Mouse (Mus musculus): ENCODE data around the gene Spata17. TPM values are rescaled to one million over a fixed set of nuclear protein-coding genes. Genes with fewer than 3 reads are reported as not detected.

Spata17 gene
- total and polyA plus RNA-seq, 3 experiments = 0.24 TPM; not detected in 2

DNA sequence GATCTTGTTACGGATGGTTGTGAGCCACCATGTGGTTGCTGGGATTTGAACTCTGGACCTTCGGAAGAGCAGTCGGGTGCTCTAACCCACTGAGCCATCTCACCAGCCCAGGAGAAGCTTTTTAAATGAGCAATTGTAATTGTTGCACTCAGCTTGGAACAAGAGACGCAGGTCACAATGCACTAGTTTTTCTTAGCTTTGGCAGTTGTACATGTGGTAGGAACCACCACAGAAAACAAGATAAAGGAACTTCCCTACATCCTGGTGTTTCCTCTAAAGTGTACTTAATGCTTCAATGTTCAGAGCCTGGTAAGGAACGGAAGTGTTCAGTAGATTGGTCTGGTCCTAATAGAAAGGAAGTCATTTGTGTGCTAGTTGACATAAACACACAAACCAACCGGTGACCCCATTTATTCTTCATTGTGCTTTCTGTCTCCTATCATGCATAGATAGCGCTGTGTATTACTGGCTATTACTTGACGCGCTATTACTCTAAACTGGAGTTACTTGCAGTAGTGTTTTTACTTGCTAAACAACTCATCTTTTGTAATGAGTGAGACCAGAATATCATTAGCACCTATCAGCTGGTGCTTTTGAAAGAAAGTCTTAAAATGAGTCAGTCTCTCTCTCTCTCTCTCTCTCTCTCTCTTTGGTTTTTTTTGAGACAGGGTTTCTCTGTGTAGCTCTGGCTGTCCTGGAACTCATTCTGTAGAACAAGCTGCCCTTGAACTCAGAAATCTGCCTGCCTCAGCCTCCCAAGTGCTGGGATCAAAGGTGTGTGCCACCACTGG, 1.6 kb upstream of the Spata17 start:
- Histone ChIP-seq H3K79me2 (replicated peaks; ENCODE audit: control insufficient read depth, extremely low read depth, insufficient read depth, poor library complexity, severe bottlenecking) (peaks cover 14% of the 10 kb centered on the region), H3K4me3 (replicated peaks in 1 of 3; ENCODE audit: low read depth in 2 of 3, low read length in 2 of 3, poor library complexity in 1 of 3) (no peak overlapping the region), H3K36me3 (replicated peaks in 1 of 2; ENCODE audit: control insufficient read depth in 1 of 2, insufficient read depth in 1 of 2, low read length in 1 of 2) (peaks cover 0 to 16% of the 10 kb centered on the region in 2 experiments), H3K4me2 (ENCODE audit: insufficient read depth, low read depth, poor library complexity, severe bottlenecking) (no peak overlapping the region; the same call in 1 of the 2 replicates), H3K9ac (ENCODE audit: insufficient read depth, low read depth) (no peak overlapping the region), H3K4me1 (ENCODE audit: control insufficient read depth in 1 of 2, insufficient read depth in 2 of 2) (peaks cover 3 to 20% of the 10 kb centered on the region in 2 experiments; a peak in 3 of 4 replicates), H3K9me3 (replicated peaks; ENCODE audit: low read length) (no peaks in the 10 kb centered on the region), H3K27me3 (replicated peaks) (no peaks in the 10 kb centered on the region), H3K27ac (ENCODE audit: insufficient read depth, low read depth) (no peak overlapping the region)
- dilution Hi-C loops (cut with MboI; ENCODE audit: extremely low pct_ligation_motif_present, extremely low pct_unique_long_range_greater_than_20kb, low sequenced_read_pairs) = no loop called here
- DNase-seq (ENCODE audit: extremely low read depth) = no peak
- peak; percentile 58; the same call in 1 of the 2 replicates for TF ChIP-seq IRF4 (IDR thresholded peaks at IDR 0.05; ENCODE audit: low read depth, low read length)
- no peak for TF ChIP-seq NRF1 (IDR thresholded peaks at IDR 0.05; ENCODE audit: low read depth, low read length)
- TF ChIP-seq UBTF (IDR thresholded peaks at IDR 0.05; ENCODE audit: low read depth, low read length) = no peak
- peak; percentile 27; the same call in 1 of the 2 replicates for TF ChIP-seq JUN (IDR thresholded peaks at IDR 0.05; ENCODE audit: insufficient read depth, low read depth, low read length)
- TF ChIP-seq TCF12 (IDR thresholded peaks at IDR 0.05; ENCODE audit: low read depth, low read length) = no peak
- TF ChIP-seq JUND (conservative IDR thresholded peaks at IDR 0.05; ENCODE audit: low read depth, low read length) = peak; percentile 55; the same call in 1 of the 2 replicates
- TF ChIP-seq ETS1 (conservative IDR thresholded peaks at IDR 0.05; ENCODE audit: low read depth, low read length) = peak; percentile 33
- TF ChIP-seq MAX (IDR thresholded peaks at IDR 0.05; ENCODE audit: low read length) = no peak
- 0 out of 2 replicates have a peak, but pooled peaks have one; percentile 28 for TF ChIP-seq EP300 (IDR thresholded peaks at IDR 0.05; ENCODE audit: low read length)
- in situ Hi-C loops (cut with MboI; ENCODE audit: low pct_ligation_motif_present, low pct_unique_long_range_greater_than_20kb, low sequenced_read_pairs) = no loop called here

DNA sequence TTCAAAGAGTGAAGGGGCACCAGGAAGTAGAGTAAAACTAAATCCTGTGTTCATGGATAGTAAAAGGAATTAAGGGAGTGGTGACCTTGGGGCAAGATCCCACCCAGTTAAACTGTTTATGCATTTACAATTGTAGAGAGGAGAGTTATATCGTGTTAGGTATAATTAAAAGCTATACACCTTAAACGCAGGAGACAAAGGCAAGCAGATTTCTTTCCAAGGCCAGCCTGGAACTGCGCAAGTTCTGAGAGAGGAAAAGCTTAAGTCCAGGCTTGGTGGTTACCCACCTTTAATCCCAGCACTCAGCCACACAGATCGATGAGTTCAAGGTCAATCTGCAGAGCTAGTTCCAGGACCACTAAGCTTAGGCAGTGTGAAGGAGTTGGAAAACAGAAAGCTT, 4.5 kb downstream of the Spata17 start:
- H3K79me2 ChIP-seq (replicated peaks; ENCODE audit: control insufficient read depth, extremely low read depth, insufficient read depth, poor library complexity, severe bottlenecking) = peaks cover 2% of the 10 kb centered on the region
- H3K4me3 ChIP-seq (replicated peaks in 1 of 3; ENCODE audit: low read depth in 2 of 3, low read length in 2 of 3, poor library complexity in 1 of 3) = no peak overlapping the region

DNA sequence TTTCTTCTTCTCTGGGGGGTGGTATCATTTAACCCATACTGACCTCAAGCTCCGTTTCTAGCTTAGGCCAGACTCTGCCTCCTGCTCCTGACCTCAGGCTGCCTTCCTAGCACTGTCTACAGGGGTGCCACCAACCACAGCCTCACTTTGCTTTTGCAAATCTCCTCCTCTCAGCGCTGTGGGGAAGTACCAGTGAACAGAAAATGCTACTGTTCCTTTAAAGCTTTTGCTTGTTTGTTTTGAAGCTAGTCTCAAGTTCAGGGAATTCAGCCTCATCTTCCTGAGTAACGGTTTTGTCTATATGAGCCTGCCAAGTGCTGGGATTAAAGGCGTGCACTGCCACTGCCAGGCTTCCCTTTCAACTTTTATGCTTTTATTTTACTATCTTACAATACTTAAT, 5.8 kb downstream of the Spata17 start:
- H3K79me2 ChIP-seq (replicated peaks; ENCODE audit: control insufficient read depth, extremely low read depth, insufficient read depth, poor library complexity, severe bottlenecking) = no peaks in the 10 kb centered on the region
- no peak overlapping the region for H3K9ac ChIP-seq (ENCODE audit: insufficient read depth, low read depth)
- no peak overlapping the region for H3K27ac ChIP-seq (ENCODE audit: insufficient read depth, low read depth)
- no peak for TF ChIP-seq KAT2A (IDR thresholded peaks at IDR 0.05; ENCODE audit: insufficient replicate concordance, low read length)
- peak; percentile 22; the same call in 1 of the 2 replicates for TF ChIP-seq BHLHE40 (IDR thresholded peaks at IDR 0.05; ENCODE audit: low read depth, low read length)
- no peak for TF ChIP-seq PAX5 (IDR thresholded peaks at IDR 0.05; ENCODE audit: low read length)
- no peak overlapping the region for H3K4me2 ChIP-seq (ENCODE audit: insufficient read depth, low read depth, poor library complexity, severe bottlenecking)
- no peaks in the 10 kb centered on the region for H3K36me3 ChIP-seq (replicated peaks in 1 of 2; ENCODE audit: control insufficient read depth in 1 of 2, insufficient read depth in 1 of 2, low read length in 1 of 2)
- no peaks in the 10 kb centered on the region for H3K9me3 ChIP-seq (replicated peaks; ENCODE audit: low read length)
- DNase-seq (ENCODE audit: extremely low read depth) = peak; percentile 53
- H3K27me3 ChIP-seq (replicated peaks) = no peaks in the 10 kb centered on the region
- in situ Hi-C loops (cut with MboI; ENCODE audit: low pct_ligation_motif_present, low pct_unique_long_range_greater_than_20kb, low sequenced_read_pairs) (no loop called here), dilution Hi-C loops (cut with MboI; ENCODE audit: extremely low pct_ligation_motif_present, extremely low pct_unique_long_range_greater_than_20kb, low sequenced_read_pairs) (no loop called here)
- no peak overlapping the region for H3K4me3 ChIP-seq (replicated peaks in 1 of 3; ENCODE audit: low read depth in 2 of 3, low read length in 2 of 3, poor library complexity in 1 of 3)
- peaks cover 0 to 14% of the 10 kb centered on the region in 2 experiments; a peak in 1 of 4 replicates for H3K4me1 ChIP-seq (ENCODE audit: control insufficient read depth in 1 of 2, insufficient read depth in 2 of 2)

More for the DNA sequence above, 4.5 kb downstream of the Spata17 start:
- H3K36me3 ChIP-seq (replicated peaks in 1 of 2; ENCODE audit: control insufficient read depth in 1 of 2, insufficient read depth in 1 of 2, low read length in 1 of 2) = no peaks in the 10 kb centered on the region
- peaks cover 0 to 17% of the 10 kb centered on the region in 2 experiments; a peak in 1 of 4 replicates for H3K4me1 ChIP-seq (ENCODE audit: control insufficient read depth in 1 of 2, insufficient read depth in 2 of 2)
- no peaks in the 10 kb centered on the region for H3K27me3 ChIP-seq (replicated peaks)
- no peak for DNase-seq (ENCODE audit: extremely low read depth)
- in situ Hi-C loops (cut with MboI; ENCODE audit: low pct_ligation_motif_present, low pct_unique_long_range_greater_than_20kb, low sequenced_read_pairs) (no loop called here), dilution Hi-C loops (cut with MboI; ENCODE audit: extremely low pct_ligation_motif_present, extremely low pct_unique_long_range_greater_than_20kb, low sequenced_read_pairs) (no loop called here)
- no peak overlapping the region for H3K4me2 ChIP-seq (ENCODE audit: insufficient read depth, low read depth, poor library complexity, severe bottlenecking)
- H3K9ac ChIP-seq (ENCODE audit: insufficient read depth, low read depth) = no peak overlapping the region
- no peak for TF ChIP-seq ZMIZ1 (IDR thresholded peaks at IDR 0.05; ENCODE audit: low read depth, low read length)
- H3K9me3 ChIP-seq (replicated peaks; ENCODE audit: low read length) = no peaks in the 10 kb centered on the region
- H3K27ac ChIP-seq (ENCODE audit: insufficient read depth, low read depth) = no peak overlapping the region

Data from CH12.LX (cell line).